Mouse (Mus musculus): ENCODE results near the gene Agrp.
"Not testable (repeated sequence)": the region's sequence is repeated elsewhere in the genome, so short reads cannot be mapped to it uniquely, and the experiment has no call there.

Gene Agrp

DNA sequence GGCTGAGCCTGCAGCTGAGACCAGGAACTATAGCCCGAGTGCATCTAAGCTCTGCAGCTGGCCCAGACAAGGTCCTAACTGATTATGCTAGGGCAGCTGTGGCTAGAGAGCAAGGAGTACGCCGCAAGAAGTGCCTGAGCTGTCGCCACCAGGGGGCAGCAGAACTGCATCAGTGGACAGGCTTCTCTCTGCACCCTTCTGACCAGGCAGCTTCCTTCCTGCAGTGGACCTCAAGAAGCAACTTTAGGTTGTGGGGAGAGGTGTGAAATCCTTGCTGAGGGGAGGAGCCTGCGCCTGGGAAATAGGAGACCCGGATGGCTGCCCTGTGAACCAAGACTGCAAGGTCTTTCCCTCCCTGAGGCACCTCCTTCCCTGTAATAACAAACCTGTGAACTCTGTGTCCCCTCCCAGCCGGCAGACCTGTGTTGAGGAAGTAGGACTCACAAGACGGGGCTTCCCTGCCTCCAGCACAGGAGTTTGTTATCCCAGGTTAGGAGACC lies 14.7 kb downstream of the Agrp start:
- DNase-seq (ENCODE audit: low spot score): peak; percentile 92

DNA sequence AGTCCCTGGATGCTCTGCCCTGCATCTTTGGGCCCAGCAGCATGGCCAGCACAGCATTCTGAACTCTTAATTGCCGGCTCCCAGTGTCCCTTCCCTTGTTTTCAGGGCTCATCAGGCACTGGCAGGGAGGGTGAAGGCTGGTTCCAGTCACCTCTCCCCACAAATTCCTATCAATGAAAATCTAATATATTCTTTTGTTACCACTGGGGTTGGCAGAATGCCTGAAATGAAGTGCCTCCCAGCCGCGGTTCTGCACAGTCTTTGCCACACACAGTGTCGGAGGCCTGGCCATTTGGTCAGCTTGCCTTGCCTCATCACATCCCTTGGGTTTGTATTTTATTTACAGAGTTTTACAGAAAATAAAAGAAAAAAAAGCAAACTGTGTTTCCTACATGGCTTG lies 15.4 kb downstream of the Agrp start:
- DNase-seq (ENCODE audit: low spot score): no peak

DNA sequence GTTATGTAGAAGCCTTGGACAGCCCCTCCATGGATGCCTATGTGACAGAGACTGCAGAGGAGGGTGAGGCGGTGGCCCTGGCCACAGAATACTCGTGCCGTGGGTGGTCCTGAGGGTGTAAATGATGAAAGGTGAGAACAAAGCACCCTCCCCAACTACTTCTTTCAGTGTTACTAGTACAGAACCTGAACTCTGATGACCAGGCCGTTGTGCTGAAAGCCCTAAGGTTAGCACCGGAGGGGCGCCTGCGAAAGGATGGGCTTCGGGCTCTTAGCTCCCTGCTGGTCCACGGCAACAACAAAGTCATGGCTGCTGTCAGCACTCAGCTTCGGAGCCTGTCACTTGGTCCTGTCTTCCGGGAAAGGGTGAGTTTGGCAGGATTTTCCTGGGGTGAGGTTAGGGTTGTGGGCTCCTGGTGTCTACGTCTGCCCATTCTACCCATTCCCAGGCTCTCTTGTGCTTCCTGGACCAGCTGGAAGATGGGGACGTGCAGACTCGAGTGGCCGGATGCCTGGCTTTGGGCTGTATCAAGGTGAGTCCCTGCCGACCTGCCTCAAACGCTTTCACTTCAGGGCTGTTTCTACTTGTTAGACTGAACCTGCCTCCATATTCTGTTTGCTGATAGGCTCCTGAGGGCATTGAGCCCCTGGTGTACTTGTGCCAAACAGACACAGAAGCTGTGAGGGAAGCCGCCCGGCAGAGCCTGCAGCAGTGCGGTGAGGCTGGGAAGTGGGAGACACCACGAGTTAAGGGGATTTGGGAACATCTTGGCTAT lies 16.1 kb downstream of the Agrp start:
- DNase-seq (ENCODE audit: low spot score): no peak

DNA sequence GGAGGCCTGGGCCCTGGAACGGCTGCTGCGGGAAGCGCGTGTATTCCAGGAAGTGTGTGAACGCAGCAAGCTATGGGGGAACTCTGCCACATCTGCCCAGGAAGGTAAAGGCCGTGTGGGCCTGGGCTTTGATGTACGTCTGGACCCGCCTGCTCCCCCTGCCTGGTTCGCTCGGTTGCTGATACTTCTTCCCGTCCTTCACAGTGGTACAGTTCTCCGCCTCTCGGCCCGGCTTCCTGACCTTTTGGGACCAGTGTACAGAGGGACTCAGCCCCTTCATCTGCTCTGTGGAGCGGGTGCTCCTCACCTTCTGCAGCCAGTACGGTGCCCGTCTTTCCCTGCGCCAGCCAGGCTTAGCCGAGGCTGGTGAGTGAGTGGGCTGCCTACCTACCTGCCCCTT lies 17.0 kb downstream of the Agrp start:
- no peak for DNase-seq (ENCODE audit: low spot score)

DNA sequence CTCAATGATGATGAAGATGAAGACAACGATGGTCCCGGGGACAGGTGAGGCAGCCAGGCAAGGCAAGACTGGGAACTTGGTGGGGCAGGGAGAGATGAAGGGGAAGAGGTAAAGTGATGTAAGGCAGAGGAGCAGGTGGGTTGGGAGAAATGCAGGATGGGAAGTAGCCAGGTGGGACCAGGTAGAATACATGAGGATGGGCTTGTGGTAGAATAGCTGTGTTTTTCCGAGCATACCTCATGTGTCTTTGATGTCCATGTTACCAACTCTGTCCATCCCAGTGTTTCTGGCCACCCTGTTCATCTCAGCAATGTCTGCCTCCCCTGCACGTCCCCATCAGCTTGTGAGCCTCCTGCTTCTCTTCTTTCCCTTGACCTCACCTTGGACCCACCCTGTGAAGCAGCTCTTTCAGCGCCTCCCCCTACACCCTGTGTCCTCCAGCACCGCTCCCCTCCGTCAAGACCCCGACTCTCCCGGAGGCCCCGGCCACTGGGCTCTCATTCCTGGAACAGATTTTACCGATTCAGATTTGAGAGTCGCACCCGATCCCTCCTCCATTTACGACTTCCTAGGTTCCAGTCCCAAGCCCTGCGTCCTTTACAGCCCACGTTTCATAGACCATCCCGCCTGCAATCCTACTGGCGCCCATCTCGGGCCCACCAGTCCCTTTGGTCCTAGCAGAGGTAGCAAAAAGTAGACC lies 18.2 kb downstream of the Agrp start:
- DNase-seq (ENCODE audit: low spot score): no peak

DNA sequence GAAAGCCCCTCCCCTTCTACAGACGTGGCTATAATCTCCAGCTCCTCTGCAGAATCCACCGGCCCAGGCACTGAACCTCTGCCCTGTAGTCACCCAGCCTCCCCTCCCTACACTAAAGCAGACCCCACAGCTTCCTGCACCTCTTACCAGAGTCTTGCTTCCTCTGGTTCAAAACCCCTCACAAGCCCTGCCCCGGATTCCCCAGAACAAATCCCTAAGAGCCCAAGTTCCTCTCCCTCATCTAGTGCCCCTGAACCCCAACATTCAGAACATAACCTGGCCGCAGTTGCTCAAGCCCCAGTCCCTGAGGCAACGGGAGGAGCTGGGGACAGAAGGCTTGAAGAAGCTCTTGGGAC lies 18.9 kb downstream of the Agrp start:
- DNase-seq (ENCODE audit: low spot score): no peak

DNA sequence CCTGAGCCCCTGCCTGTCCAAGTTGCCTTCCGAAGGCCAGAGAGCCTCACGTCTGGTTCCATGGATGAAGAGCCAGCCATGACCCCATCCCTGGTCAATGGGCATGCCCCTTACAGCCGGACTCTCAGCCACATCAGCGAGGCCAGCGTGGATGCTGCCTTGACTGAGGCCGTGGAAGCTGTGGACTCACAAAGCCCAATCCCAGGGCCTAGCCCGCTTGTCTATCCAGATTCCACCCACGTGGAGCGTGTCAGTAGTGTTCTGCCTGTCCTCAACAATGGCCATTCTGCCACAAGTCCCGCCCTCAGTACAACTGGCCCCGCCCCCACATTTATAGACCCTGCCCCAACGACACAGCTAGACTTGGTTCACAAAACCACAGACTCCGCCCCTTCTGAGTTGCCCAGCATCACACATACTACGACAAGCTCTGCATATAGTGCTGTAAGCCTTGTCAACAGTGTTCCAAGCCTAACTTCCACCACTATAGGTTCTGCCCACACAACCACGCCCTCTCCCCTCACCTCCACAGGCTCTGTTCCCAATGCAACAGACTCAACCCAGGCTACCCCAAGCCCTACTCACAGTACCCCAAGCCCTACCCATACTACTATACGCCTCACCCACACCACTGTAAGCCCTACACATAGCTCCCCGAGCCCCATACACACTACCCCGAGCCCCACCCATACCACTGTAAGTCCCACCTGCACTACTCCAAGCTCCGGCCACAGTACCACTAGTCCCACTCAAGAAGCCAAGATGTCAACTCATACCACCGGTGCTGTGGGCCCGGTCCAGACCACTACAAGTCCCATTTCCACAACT lies 19.5 kb downstream of the Agrp start:
- no peak for DNase-seq (ENCODE audit: low spot score)

DNA sequence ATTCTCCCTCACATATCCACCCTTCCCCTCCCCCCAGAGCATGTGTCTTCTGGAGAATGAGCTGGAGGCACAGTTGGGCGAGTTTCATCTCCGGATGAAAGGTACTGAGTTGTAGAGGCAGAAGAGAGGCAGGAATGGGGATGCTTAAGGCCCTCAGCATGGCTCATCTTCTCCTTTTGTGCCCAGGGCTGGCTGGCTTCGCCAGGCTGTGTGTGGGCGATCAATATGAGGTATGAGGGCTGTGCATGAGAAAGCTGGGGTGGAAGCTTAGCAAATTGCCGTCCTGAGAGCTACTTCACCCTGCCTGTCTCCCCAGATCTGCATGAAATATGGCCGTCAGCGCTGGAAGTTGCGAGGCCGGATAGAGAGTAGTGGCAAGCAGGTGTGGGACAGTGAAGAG lies 21.3 kb downstream of the Agrp start:
- no peak for DNase-seq (ENCODE audit: low spot score)

DNA sequence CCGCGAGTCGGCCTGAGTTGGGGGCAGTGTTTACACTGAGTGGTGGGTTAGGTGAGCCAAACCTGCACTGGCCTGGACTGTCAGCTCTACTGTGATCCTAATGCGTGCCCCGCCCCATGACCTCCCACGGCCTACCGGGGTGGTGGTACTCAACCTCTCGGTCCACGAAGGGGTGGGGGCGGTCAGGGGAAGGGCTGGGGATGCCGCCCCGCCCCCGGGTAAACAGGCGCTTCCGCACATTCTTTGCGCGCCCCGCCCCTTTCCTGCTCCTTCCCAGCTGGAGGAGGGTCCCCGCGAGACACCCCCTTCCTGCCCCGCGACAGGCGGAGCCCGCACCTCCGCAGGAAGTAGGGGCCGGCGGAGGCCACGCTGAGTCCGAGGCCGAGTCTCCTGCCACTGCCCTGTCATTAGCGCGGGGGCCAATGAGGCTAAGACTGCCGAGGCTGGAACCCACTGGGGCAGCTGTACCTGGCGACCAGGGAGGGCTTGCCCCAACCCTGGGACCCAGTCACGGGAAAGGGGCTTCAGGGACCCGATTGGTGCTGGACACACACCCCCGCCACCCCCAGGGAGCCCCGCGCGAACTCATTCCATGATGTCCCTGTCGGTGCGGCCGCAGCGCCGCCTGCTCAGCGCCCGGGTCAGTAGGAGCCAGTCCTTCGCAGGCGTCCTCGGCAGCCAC lies 23.2 kb downstream of the Agrp start:
- no peak for DNase-seq (ENCODE audit: low spot score)

DNA sequence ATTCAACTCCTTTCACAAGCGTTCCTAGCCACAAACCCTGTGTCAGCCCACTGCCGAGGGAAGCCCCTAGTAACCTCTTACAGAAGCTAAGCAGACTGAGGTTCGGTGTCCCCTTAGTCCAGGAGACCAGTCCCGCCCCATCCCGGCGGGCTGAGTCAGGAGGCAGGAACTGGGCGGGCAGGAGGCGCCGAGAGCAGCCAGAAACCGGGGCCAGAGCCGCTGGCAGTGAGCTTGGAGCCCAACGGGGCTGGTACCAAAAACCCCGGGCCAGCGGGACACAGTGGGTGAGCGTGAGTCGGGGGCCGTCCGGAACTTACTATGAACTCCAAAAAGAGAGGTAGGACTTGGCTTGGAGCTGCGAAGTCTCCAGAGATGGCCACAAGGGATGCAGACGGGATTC lies 24.2 kb downstream of the Agrp start:
- DNase-seq (ENCODE audit: low spot score): no peak

DNA sequence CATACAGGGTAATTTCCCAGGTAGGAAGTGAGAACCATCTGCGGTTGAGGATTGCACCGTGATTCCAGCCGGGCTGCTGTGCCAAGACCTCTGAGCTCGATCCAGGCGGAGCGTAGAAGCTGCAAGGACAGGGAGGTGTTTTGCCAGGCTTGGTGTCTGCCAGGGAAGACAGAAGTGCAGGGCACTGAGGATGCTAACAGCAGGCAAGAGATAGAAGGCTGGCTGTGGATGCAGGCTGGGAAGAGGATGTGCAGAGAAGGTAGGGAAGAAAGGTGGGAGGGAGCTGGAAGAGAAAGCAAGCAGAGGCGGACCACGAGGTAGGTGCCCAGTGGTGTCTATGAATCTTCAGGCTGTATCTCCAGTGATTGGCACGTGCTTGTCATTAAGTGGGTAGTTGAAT lies 25.4 kb downstream of the Agrp start:
- DNase-seq (ENCODE audit: low spot score): no peak

DNA sequence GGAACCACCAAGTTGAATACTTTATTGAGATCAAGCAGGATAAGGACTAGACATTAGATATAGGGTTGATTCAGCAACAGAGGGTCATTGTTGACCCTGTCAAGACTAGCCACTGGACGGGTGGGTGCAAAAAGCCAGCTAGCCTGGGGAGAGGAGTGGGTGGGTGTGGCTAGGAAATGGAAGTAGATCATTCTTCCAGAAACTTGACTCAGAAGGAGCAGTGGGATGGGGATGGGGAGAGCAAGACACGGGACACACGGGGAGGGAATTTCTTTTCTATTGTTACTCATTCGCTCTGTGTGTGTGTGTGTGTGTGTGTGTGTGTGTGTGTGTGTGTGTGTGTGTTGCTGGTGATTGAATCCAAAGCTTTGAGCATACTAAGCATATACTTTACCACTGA lies 27.4 kb downstream of the Agrp start:
- DNase-seq (ENCODE audit: low spot score): no peak

DNA sequence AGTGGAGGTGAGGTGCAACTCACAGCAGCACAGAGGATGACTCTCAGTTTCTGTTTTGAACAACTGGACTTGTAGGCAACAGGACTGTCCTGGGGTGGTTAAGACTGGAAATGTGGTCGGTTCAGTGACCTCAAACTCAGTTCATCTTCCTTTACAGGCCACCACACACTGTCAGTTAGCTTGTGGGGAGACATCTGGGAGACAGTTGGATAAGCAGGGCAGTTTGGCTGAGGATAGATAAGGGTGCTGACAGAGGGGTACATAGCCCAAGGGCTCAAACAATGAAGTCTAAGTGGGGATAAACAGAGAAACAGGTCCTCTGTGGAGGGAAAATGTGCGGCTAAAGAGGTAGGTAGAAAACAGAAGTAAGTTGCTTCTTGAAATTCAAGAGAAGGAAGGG lies 27.8 kb downstream of the Agrp start:
- DNase-seq (ENCODE audit: low spot score): no peak

DNA sequence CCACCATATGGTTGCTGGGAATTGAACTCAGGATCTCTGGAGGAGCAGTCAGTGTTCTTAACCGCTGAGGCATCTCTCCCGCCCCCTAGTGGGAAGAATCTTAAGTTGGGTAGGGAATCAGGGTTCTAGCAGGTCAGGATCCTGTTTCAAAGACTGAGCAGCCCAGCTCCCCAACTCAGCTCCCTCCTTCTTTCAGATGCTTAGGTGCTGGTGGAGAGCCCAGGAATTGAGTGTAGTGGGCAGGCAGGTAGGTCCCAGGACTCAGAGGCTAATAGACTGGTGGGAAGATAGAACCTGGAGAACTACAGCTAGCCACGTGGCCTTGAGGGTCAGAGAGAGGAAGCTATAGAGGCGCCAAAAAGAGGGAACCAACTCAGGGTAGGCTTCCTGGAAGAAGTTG lies 29.5 kb downstream of the Agrp start:
- DNase-seq (ENCODE audit: low spot score): no peak

DNA sequence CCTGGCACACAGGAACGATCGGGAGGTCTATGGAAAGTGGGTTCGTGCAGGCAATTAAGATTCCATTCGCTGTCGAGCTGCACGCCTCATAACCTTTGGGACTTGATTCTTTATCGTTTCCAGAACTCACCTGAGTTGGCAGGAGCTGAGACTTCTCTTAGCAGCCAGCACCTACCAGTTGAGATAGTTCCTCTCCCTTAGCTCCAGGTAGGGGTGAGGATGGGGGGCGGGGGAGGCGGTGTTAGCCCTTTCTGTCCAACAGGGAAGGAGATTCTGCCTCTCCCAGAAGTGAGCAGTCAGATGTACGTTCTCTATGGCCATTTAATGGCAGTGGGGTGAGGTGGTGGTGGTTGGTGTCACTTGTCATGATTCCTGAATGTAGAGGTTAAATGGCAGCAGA lies 30.1 kb downstream of the Agrp start:
- DNase-seq (ENCODE audit: low spot score): no peak

DNA sequence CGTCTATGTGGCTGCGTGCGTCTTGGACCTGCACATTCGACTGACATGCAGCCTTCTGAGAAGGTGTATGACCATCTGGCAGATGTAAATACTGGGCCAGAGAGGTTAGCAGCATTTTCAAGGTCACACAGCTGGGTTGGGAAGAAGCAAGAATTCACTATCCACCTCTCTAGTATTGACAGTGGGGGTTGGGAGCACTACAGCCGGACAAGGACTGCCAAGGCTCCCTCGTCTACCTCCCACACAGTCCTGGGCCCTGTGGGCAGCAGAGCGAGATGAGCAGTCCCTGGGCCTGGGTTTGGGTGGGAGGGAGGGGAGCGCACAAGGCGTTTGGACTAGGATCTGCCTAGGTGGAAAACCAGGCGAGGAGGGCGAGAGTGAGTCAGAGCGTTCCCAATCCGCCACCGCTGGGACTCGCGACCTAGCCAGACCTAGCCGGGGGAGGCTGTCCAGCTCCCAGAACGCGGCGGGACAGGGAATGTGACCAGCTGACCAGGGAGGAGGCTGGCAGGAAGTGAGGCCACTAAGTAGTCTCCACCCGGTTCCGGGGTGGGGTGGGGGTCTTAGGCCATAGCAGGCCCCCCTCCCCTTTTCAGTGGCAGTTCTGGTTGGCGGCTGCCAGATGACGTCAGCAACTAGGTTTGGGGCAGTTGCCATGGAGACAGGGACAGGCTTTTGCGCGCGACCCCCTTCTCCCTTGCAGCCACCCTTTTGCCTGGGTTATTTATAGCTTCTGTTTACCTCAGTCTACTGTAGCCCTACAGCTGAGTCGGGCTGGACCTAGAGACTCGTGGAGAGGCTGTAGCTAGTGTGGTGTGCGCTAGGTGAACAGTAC lies 30.8 kb downstream of the Agrp start:
- peak; percentile 52 for DNase-seq (ENCODE audit: low spot score)

DNA sequence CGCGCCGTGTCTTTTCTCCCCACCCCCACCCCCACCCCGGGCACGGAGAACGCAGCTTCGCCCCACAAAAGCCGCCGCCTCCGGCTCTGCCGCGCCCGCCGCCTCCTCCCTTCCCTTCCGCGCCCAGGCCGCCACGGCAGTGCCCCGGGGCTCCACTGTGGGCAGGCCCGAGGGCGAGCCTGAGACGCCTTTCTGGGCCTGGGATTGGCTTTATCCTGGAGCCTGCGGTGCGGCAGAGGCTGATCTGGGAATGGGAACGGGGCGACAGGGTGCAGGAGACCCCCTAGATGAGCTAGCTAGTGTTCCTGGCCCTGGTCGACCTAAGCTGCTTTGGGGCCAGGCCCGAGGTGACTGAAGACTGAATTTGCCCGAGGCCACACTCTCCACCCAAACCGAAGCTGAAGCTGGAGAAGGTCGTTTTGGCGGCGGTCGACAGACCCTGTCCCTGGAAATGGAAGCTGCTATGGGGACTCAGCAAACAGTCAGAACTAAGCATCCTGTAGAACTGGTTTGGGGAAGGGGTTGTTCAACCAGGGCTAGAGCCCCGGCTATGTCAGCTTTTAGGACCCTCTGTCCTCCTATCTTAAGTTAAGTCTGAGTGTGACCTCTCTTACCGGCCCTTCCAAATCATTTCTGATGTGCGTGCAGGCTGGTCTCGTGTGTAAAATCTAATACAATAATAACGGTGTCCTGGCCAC lies 31.6 kb downstream of the Agrp start:
- peak; percentile 36 for DNase-seq (ENCODE audit: low spot score)

DNA sequence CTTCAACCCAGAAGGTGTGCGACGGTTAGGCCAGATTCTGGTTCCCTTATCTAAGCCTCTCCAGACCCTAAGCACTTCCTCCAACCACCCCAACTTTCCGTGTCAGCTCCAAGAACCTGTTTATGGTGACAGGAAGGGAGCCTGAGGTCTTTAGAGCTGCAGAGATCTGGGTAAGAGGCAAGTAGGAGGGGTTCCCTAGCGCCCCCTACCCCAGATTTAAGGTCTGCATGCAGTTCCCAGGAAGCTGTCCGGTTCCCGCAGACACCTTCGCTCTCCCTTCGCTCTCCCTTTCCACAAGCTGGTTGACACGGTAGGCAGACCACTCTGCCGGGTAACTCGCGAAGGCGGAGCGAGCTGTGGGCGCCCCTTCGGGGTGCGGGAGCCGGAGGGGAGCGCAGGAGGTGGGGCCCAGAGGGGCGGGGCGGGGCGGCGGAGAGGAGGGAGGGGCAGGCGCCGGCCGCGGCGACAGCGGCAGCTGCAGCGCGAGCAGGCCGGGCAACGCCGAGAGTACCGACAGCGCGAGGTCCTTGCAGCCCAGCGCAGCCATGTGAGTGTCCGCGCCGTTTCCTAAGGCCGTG lies 32.3 kb downstream of the Agrp start, which contains the start of gene Ripor1:
Ripor1 (plus strand) TSS at position 452 of the 578 bp plus-strand sequence.
- DNase-seq (ENCODE audit: low spot score): peak; percentile 68

DNA sequence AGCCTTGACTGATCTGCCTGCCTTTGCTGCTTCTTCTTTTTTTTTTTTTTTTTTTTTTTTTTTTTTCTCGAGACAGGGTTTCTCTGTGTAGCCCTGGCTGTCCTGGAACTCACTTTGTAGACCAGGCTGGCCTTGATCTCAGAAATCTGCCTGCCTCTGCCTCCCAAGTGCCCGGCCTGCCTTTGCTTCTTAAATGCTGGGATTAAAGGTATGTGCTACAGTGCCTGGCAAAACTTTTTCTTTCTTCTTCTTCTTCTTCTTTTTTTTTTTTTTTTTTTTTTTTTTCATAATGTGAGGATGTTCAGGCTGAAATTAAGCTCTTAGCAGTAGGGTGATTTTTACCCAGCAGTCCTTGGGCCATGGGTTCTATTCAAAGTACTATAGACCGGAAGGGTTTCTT lies 34.7 kb downstream of the Agrp start:
- not testable (repeated sequence) for DNase-seq (ENCODE audit: low spot score)

DNA sequence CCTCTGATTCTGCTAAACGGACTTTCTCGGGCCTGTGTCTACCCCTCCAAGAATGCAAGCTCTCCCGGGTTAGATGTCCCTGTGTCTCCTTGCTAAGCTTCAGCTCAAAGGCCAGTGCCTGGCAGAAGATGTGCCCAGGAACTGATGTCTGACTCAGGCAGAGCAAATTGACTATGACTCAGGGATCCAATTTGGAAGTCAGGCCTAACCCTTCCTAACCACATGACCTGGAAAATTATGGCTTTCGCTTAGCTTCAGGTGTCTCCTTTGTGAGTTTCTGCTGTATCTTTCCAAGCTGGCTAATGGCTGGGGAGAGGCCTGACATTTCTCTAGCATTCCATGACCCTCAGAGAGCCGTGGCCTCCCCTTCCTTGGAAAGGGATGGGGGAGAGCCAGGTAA lies 35.9 kb downstream of the Agrp start:
- no peak for DNase-seq (ENCODE audit: low spot score)
